Mouse (Mus musculus): ENCODE measurements around the gene Mef2c.

The Mef2c gene

GRCm38 (mm10) chr13:83713661-83714291 lies 209.9 kb downstream of the Mef2c start:
- no peak for DNase-seq

DNA sequence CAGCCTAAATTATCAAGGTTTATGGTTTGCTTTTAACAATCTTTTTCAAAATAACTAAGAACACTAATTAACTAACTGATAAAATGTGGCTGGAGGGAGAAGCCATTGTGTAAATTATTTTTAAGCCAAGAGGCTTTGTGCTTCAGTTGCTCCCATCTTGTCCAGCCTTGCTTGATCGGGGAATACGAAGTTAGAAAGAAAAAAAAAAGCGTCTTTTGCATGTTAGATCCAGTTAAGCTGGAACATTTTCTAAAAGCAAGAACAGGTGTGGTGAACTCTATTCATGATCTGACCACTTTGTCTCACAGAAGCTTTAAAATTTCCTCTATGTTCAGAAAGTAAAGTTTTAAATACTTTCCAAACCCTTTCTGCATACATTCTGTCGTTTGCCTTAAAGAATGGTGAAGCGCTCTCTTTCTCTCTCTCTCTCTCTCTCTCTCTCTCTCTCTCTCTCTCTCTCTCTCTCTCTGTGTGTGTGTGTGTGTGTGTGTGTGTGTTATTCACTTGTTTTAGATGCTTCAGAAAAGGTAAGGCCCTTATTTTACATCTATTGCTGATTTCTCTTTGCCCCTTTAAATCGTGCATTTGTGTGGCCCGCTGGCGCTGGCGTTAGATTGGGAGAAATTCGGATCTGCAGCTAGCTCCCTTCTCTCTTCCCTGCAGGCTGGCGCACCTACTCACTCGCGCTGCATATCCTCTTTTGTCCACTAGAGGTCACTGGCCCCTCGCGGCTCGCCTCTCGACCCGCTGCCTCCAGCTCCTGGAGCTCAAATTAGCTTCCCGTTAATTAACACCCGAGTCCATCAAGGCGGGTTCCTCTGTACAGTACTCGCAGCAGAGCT lies 210.9 kb downstream of the Mef2c start:
- peak; percentile 71 to 89 for DNase-seq

GRCm38 (mm10) chr13:83715308-83715785 lies 211.5 kb downstream of the Mef2c start:
- no peak for DNase-seq

DNA sequence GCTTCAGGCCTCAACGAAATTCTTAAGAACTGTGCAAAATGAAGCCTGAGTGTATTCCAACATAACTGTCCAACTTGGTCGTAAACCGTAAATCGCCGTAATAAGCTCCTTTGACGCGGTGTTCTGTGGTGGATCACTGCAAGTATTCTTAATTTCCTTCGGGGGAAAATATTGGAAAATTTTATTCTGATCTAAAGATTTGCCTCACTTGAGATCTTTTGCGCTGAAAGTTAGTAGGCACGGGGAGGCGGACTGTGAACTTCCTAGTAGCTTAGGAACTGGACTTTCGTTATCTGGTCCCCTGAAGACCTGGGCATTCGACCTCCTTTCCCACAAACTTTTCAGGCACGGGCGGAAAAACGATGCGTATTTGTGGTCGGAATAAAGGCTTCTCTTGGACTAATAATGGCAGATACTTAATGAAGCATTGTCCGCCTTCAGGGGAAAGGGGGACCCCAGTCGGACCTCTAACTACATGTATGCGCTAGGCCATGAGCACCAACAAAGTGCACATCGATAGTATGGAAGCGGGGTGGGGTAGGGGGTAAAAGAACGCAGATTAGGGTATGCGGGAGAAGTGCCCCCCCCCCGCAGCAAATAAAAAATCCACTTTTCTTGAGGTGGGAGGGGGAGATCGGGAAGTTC lies 212.3 kb downstream of the Mef2c start:
- DNase-seq: no peak

Measured in kidney, postnatal 36 days (tissue).